In genomic region chr13:65112459-65113110, GRCm38 (mm10) we compare ENCODE assay signal across 8 mouse cellular contexts. TPM values are rescaled to one million over a fixed set of nuclear protein-coding genes. Genes with fewer than 3 reads are reported as not detected.
DNase-seq lines count a peak whose midpoint lies in the region; ATAC-seq lines count a peak whose summit lies in the region.

Gene Mfsd14b, minus strand, starts transcription at chr13:65112975.

- ATAC-seq in inflammation-experienced regulatory T-cells, adult 6 months = peak; percentile 98
- ATAC-seq in megakaryocyte-erythroid progenitor cell, adult 5-6 weeks (replicated peaks; ENCODE audit: low FRiP score, low TSS enrichment, poor library complexity, severe bottlenecking) = peak; percentile 97

- intact Hi-C loops in gastrocnemius, postnatal 14 days (cut with DNase I; ENCODE audit: low total_unique reads) = no loop called here
- intact Hi-C loops in left cerebral cortex, postnatal 10 days (cut with DNase I) = loop anchor here (5.0 to 10.0 kb wide), 2 partner anchors 130 to 668 kb away; no protein-coding TSS in a partner anchor

- DNase-seq in adrenal gland, adult (ENCODE audit: inconsistent age in 2 of 2, low spot score in 1 of 2) = peak; percentile 91 to 98
- peak; percentile 96 for DNase-seq in embryo, embryonic 10.5 days (ENCODE audit: low spot score)
- peak; percentile 84 for DNase-seq in gastrocnemius, postnatal 14 days
- peak; percentile 90 to 93 for DNase-seq in left cerebral cortex, postnatal 10 days (ENCODE audit: extremely low spot score in 1 of 2, low spot score in 2 of 2)
- peak; percentile 94 for DNase-seq in right cerebral cortex, postnatal 25 days
- DNase-seq in urinary bladder, postnatal 4 days (ENCODE audit: low spot score in 2 of 2) = peak; percentile 83 to 87

RNA-seq across cellular contexts. Expression of gene Mfsd14b, which starts in this region (rescaled TPM):
- 10 to 100 TPM; 10.5 TPM for total RNA-seq in gastrocnemius, postnatal 14 days (2021)
- polyA plus RNA-seq in inflammation-experienced regulatory T-cells, adult 6 months (2017; shearing (Covaris generic)) = 10 to 100 TPM; 10.7 to 34.8 (median 19.7) TPM
- total RNA-seq in left cerebral cortex, postnatal 10 days (2021) = 10 to 100 TPM; 28.7 to 33.4 TPM
- total RNA-seq in megakaryocyte-erythroid progenitor cell, adult 5-6 weeks (2014; fragmentation: Nextera tagmentation) = 48.1 and 54.7 TPM in 2 replicates
- total RNA-seq in megakaryocyte-erythroid progenitor cell, adult 5-6 weeks (2017) = 104 and 116 TPM in 2 replicates

Comparison
In these comparisons a context has a peak if more than half of its experiments do, and no peak if none do; other contexts are left out.
1. Peak in every context shown above with its lines: DNase-seq and ATAC-seq.